Mouse (Mus musculus): ENCODE results near the gene Trim58. TPM values are rescaled to one million over a fixed set of nuclear protein-coding genes. Genes with fewer than 3 reads are reported as not detected.

Trim58 gene
- polyA plus RNA-seq (2012; rRNA removed; ENCODE audit: low replicate concordance) = 0.17 TPM in 1 of 2 replicates, not detected in the other

GRCm38 (mm10) chr11:58640272-58640867 is at the start of gene Trim58:
TSS of gene Trim58 (plus strand) at chr11:58640465.

DNA sequence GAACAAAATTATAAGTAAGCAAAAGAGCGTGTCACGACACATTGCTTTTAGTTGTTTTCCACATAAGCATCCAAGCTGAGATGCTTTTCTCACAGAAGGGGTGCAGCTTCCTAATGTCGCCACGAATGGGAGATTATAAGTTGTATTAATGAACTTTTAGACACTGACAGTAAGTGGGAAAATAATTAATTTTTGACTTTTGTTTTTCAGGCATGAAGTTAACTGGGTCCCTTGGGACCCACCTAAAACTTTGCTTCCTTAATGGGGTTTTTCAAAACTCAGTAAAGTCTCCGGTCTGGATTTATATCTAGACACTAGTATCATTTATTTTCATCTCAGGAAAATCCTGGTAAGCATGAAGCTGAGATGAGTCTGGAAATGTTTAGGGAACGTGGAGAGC is 45.5 kb upstream of the Trim58 start, which contains the start of gene Olfr324:
Gene Olfr324 (plus strand): TSS at position 301 of the 400 bp plus-strand sequence.

DNA sequence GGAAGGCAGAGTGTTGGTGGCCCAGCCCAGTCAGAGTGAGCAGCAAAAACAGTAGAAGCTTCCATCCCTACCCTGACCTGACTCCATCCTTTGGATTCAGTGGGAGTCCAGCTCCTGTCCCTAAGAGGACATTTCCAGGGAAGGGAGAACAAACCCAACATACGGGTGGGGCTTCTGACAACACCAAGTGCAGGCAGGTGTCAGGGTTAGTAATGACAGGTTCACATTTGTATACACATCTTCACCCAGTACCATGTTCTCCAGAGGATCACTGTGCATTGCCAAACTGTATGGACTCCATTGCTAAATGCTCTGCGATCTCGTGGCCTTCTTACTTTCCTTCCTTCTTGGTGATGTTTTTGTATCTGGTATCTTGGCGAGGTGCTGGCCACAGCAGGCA is 24.3 kb upstream of the Trim58 start, which contains the start of gene 2210407C18Rik:
Gene 2210407C18Rik (minus strand): TSS at position 101 of the 400 bp plus-strand sequence.

GRCm38 (mm10) chr11:58630401-58630800 is 9.9 kb upstream of the Trim58 start, which contains the start of gene Olfr323:
TSS of gene Olfr323 (minus strand) at chr11:58630501.

DNA sequence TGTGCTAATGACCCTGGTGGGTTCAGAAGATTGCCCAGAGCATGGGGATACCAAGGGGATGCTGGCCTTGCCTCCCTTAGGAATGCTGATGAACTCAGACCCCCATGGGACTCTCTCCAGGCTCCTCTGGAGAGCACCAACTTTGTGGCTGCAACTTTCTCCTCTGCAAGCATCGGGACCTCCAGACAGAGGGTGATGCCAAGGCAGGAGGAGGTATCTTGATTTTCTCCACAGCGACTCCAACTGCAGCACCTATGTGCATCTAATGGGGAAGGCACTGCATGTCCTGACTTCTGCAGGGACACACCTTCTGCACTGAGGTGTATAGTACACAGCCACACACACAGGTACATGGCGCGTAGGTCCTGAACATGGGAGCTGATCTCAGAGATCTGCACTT is 18.3 kb downstream of the Trim58 start, which contains the start of gene Olfr322:
Gene Olfr322 (plus strand): TSS at position 187 of the 400 bp plus-strand sequence.

GRCm38 (mm10) chr11:58680799-58681198 is 40.5 kb downstream of the Trim58 start, which contains the start of gene Olfr320:
TSS of gene Olfr320 (plus strand) at chr11:58681099.

GRCm38 (mm10) chr11:58698862-58699261 is 58.6 kb downstream of the Trim58 start, which contains the start of gene Olfr319:
TSS of gene Olfr319 (plus strand) at chr11:58699162.

Other genes starting within 250 kb of the Trim58 start
- not detected in 2 replicates for gene 1810065E05Rik, start 219.4 kb upstream of the Trim58 start, polyA plus RNA-seq (2012; rRNA removed; ENCODE audit: low replicate concordance)
- not detected in 2 replicates for gene Gm12253, start 207.9 kb upstream of the Trim58 start, polyA plus RNA-seq (2012; rRNA removed; ENCODE audit: low replicate concordance)
- gene Lypd9, start 187.5 kb upstream of the Trim58 start, polyA plus RNA-seq (2012; rRNA removed; ENCODE audit: low replicate concordance) = not detected in 2 replicates
- not detected in 2 replicates for gene Olfr30, start 178.2 kb upstream of the Trim58 start, polyA plus RNA-seq (2012; rRNA removed; ENCODE audit: low replicate concordance)
- not detected in 2 replicates for gene Olfr332, start 147.9 kb upstream of the Trim58 start, polyA plus RNA-seq (2012; rRNA removed; ENCODE audit: low replicate concordance)
- not detected in 2 replicates for gene Olfr331, start 137.9 kb upstream of the Trim58 start, polyA plus RNA-seq (2012; rRNA removed; ENCODE audit: low replicate concordance)
- gene Olfr330, start 105.6 kb upstream of the Trim58 start, polyA plus RNA-seq (2012; rRNA removed; ENCODE audit: low replicate concordance) = not detected in 2 replicates
- not detected in 2 replicates for gene Olfr329-ps, start 94.0 kb upstream of the Trim58 start, polyA plus RNA-seq (2012; rRNA removed; ENCODE audit: low replicate concordance)
- gene Olfr328, start 84.8 kb upstream of the Trim58 start, polyA plus RNA-seq (2012; rRNA removed; ENCODE audit: low replicate concordance) = not detected in 2 replicates
- gene Olfr224, start 69.9 kb upstream of the Trim58 start, polyA plus RNA-seq (2012; rRNA removed; ENCODE audit: low replicate concordance) = 0.18 TPM in 1 of 2 replicates, not detected in the other
- gene Olfr325, start 62.7 kb upstream of the Trim58 start, polyA plus RNA-seq (2012; rRNA removed; ENCODE audit: low replicate concordance) = not detected in 2 replicates
- gene Olfr324, start 45.4 kb upstream of the Trim58 start, polyA plus RNA-seq (2012; rRNA removed; ENCODE audit: low replicate concordance) = not detected in 2 replicates
- 1.3 TPM in 1 of 2 replicates, not detected in the other for gene 2210407C18Rik, start 24.4 kb upstream of the Trim58 start, polyA plus RNA-seq (2012; rRNA removed; ENCODE audit: low replicate concordance)
- not detected in 2 replicates for gene Olfr323, start 10.0 kb upstream of the Trim58 start, polyA plus RNA-seq (2012; rRNA removed; ENCODE audit: low replicate concordance)
- gene Olfr322, start 18.3 kb downstream of the Trim58 start, polyA plus RNA-seq (2012; rRNA removed; ENCODE audit: low replicate concordance) = not detected in 2 replicates
- gene Olfr320, start 40.6 kb downstream of the Trim58 start, polyA plus RNA-seq (2012; rRNA removed; ENCODE audit: low replicate concordance) = not detected in 2 replicates
- not detected in 2 replicates for gene Olfr319, start 58.7 kb downstream of the Trim58 start, polyA plus RNA-seq (2012; rRNA removed; ENCODE audit: low replicate concordance)
- not detected in 2 replicates for gene Olfr318, start 83.5 kb downstream of the Trim58 start, polyA plus RNA-seq (2012; rRNA removed; ENCODE audit: low replicate concordance)
- not detected in 2 replicates for gene Olfr317, start 98.7 kb downstream of the Trim58 start, polyA plus RNA-seq (2012; rRNA removed; ENCODE audit: low replicate concordance)
- not detected in 2 replicates for gene Olfr316, start 112.3 kb downstream of the Trim58 start, polyA plus RNA-seq (2012; rRNA removed; ENCODE audit: low replicate concordance)
- gene Olfr315, start 132.7 kb downstream of the Trim58 start, polyA plus RNA-seq (2012; rRNA removed; ENCODE audit: low replicate concordance) = not detected in 2 replicates
- not detected in 2 replicates for gene Olfr314, start 142.5 kb downstream of the Trim58 start, polyA plus RNA-seq (2012; rRNA removed; ENCODE audit: low replicate concordance)
- 0.37 and 2.4 TPM in 2 replicates for gene Fam183b, start 161.5 kb downstream of the Trim58 start, polyA plus RNA-seq (2012; rRNA removed; ENCODE audit: low replicate concordance)
- not detected in 2 replicates for gene Olfr313, start 174.5 kb downstream of the Trim58 start, polyA plus RNA-seq (2012; rRNA removed; ENCODE audit: low replicate concordance)
- gene Olfr312, start 188.8 kb downstream of the Trim58 start, polyA plus RNA-seq (2012; rRNA removed; ENCODE audit: low replicate concordance) = not detected in 2 replicates
- not detected in 2 replicates for gene Olfr311, start 198.8 kb downstream of the Trim58 start, polyA plus RNA-seq (2012; rRNA removed; ENCODE audit: low replicate concordance)
- 4.3 and 5.5 TPM in 2 replicates for gene Gm12258, start 206.7 kb downstream of the Trim58 start, polyA plus RNA-seq (2012; rRNA removed; ENCODE audit: low replicate concordance)
- 4.6 and 5.1 TPM in 2 replicates for gene 2810021J22Rik, start 226.8 kb downstream of the Trim58 start, polyA plus RNA-seq (2012; rRNA removed; ENCODE audit: low replicate concordance)

Data from subcutaneous adipose tissue, adult 2 months (tissue).